Mouse (Mus musculus) liver, embryonic 14.5 days (tissue): ENCODE measurements around the gene Vmn1r9. TPM values are rescaled to one million over a fixed set of nuclear protein-coding genes. Genes with fewer than 3 reads are reported as not detected.
"Not testable (repeated sequence)": the region's sequence is repeated elsewhere in the genome, so short reads cannot be mapped to it uniquely, and the experiment has no call there.

Source experiments
- ATAC-seq: fragments of 200-750 bp; cut with Nextera tagmentation; 2 replicates; pipeline ENCODE4 v1.8.0; 2017; ENCODE audit warnings: moderate number of reproducible peaks, mild to moderate bottlenecking, moderate library complexity; ENCODE audit not compliant: insufficient read depth
- DNase-seq, 3 experiments: peaks; one replicate each; pipeline ENCODE4 v3.0.0-alpha.2; 2012 to 2013; ENCODE audit warnings: low read depth in 3 of 3, low spot score in 3 of 3
- H3K27ac ChIP-seq: fragments of 300-500 bp; sonication (generic); 2 replicates; pipeline ENCODE4 v1.5.1; 2014; ENCODE audit warnings: moderate library complexity, mild to moderate bottlenecking, control low read depth, inconsistent platforms
- H3K27me3 ChIP-seq: fragments of 300-500 bp; sonication (generic); 2 replicates; pipeline ENCODE4 v1.6.1; 2014; ENCODE audit warnings: mild to moderate bottlenecking, low read length, moderate library complexity; ENCODE audit not compliant: control insufficient read depth, insufficient read depth
- H3K36me3 ChIP-seq: fragments of 300-500 bp; sonication (generic); replicated peaks from 2 replicates; pipeline ENCODE4 v1.6.1; 2014; ENCODE audit warnings: low read depth; ENCODE audit not compliant: control insufficient read depth, insufficient read depth
- H3K4me1 ChIP-seq, 2 experiments: fragments of 200-500 bp in 1 of 2; fragments of 300-500 bp in 1 of 2; sonication (generic) in 1 of 2; replicated peaks; 2 replicates each; pipeline ENCODE4 v1.6.1; 2012 to 2014; ENCODE audit warnings: antibody characterized with exemption in 1 of 2, inconsistent platforms in 1 of 2, low read length in 1 of 2; ENCODE audit not compliant: control insufficient read depth in 2 of 2, insufficient read depth in 2 of 2
- H3K4me2 ChIP-seq: fragments of 300-500 bp; sonication (generic); 2 replicates; pipeline ENCODE4 v1.6.1; 2014; ENCODE audit warnings: low read depth, mild to moderate bottlenecking, control low read depth, moderate library complexity
- H3K4me3 ChIP-seq, 2 experiments: fragments of 200-500 bp in 1 of 2; fragments of 300-500 bp in 1 of 2; sonication (generic) in 1 of 2; 2 replicates each; pipeline ENCODE4 v1.5.1; 2012 to 2014; ENCODE audit warnings: low read depth in 2 of 2, low read length in 2 of 2, mild to moderate bottlenecking in 2 of 2, control low read depth in 1 of 2, inconsistent platforms in 1 of 2, moderate library complexity in 1 of 2; ENCODE audit not compliant: insufficient read depth in 1 of 2
- H3K9ac ChIP-seq: fragments of 300-500 bp; sonication (generic); replicated peaks from 2 replicates; pipeline ENCODE4 v1.6.1; 2014; ENCODE audit warnings: mild to moderate bottlenecking, control low read depth, moderate library complexity
- H3K9me3 ChIP-seq: fragments of 300-500 bp; sonication (generic); 2 replicates; pipeline ENCODE4 v1.6.1; 2016; ENCODE audit warnings: low read length, mixed read lengths; ENCODE audit not compliant: control insufficient read depth
- CTCF ChIP-seq: IDR thresholded peaks from 2 replicates; pipeline ENCODE4 v1.5.1; 2016; ENCODE audit warnings: antibody characterized with exemption, low read depth, control low read depth
- EP300 ChIP-seq: IDR thresholded peaks from 2 replicates; pipeline ENCODE4 v1.6.1; 2016; ENCODE audit warnings: antibody characterized with exemption, low read depth
- WGBS: fragments of 180-500 bp; shearing (Covaris S2); extraction: QIAGEN DNeasy Blood & Tissue Kit; methylation state at CpG from one replicate; pipeline ENCODE4 v1.1.7; 2014; ENCODE audit not compliant: insufficient replicate concordance; 5-methylcytosine and 5-hydroxymethylcytosine counted together
- polyA plus RNA-seq, 2 experiments: library from polyadenylated mRNA; depleted of rRNA in 1 of 2; stranded (reverse) in 1 of 2; unstranded in 1 of 2; fragments of >200 nt; fragmentation: Nextera tagmentation in 1 of 2; extraction: Ambion mirVana in 1 of 2; gene quantifications; 2 replicates each; pipeline versions ENCODE4 v1.2.1 to v1.2.3; 2012 to 2014

Vmn1r9 gene
- polyA plus RNA-seq (2012; rRNA removed) (not detected in 2 replicates), polyA plus RNA-seq (2014; fragmentation: Nextera tagmentation; extraction: Ambion mirVana) (0.01 TPM in 1 of 2 replicates, not detected in the other)

DNA sequence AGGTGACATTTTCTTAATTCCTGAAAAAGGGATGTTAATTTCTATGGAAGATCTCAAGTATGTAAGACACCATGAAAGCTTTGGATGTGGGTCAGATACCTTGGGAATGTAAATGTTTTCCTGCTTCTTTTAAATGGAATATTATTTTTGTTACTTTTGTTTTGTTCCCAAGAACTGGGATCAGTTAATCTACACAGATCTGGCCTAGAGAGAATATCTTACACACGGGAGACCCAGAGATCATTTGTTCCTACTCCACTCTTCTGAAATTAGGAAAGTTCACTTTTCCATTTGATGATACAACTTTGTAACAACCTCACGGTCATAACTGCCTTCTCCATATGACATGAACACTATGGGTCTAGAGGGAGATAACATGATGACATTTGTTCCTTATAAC is at the start of gene Vmn1r9:
Gene Vmn1r9 (plus strand): TSS at position 301 of the 400 bp plus-strand sequence.
- H3K4me3 ChIP-seq, result no peak within 1 kb of the TSS
- H3K9me3 ChIP-seq, result no peaks in the 10 kb centered on the region
- no peaks in the 10 kb centered on the region for H3K4me1 ChIP-seq
- 54% methylated on average over 2 of the region's 2 CpGs for WGBS
- H3K9ac ChIP-seq, result no peak within 1 kb of the TSS
- TF ChIP-seq EP300 (no peak), CTCF (no peak)
- no peak within 1 kb of the TSS for H3K27ac ChIP-seq
- no peaks in the 10 kb centered on the region for H3K27me3 ChIP-seq
- no peak for DNase-seq
- H3K4me2 ChIP-seq, result no peak within 1 kb of the TSS
- ATAC-seq, result no peak
- no peaks in the 10 kb centered on the region for H3K36me3 ChIP-seq

DNA sequence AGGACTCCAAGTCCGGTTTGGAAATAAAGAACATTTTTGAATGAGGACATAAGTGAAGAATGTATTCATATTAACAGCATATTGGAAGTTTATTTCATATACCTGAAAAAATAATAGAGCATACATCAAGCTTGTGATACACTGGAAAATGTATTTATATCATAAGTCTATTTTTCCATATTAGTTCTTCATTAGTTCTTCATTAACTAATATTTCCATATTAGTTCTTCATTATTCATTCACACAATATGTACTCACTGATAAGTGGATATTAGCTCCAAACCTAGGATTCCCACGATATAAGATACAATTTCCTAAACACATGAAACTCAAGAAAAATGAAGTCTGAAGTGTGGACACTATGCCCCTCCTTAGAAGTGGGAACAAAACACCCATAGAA is 41.4 kb upstream of the Vmn1r9 start, which contains the start of gene Vmn1r7:
Gene Vmn1r7 (minus strand): TSS at position 101 of the 400 bp plus-strand sequence.
- H3K9ac ChIP-seq, H3K27ac ChIP-seq, H3K4me1 ChIP-seq, ATAC-seq, H3K27me3 ChIP-seq, H3K9me3 ChIP-seq, H3K4me2 ChIP-seq, DNase-seq, H3K36me3 ChIP-seq, H3K4me3 ChIP-seq: not testable (repeated sequence)
- 59% methylated on average over 2 of the region's 2 CpGs for WGBS

DNA sequence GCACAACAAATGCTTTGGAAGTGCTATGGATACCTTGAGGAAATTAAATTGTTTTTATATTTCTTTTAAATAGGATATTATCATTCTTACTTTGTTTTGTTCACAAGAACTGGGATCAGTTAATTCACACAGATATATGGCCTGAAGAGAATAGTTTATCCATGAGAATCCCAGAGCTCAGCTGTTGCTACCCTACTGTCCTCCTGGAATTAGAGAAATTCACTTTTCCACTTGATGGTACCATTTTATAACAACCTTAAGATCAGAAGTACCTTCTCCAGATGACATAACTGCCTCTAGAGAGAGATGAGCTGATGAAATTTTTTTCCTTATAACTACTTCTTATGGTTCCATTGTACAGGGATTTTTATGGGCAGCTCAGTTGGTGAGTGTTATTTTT is 34.6 kb upstream of the Vmn1r9 start, which contains the start of gene Vmn1r8:
Gene Vmn1r8 (plus strand): TSS at position 301 of the 400 bp plus-strand sequence.
- Histone ChIP-seq H3K4me3 (no peak within 1 kb of the TSS), H3K9ac (no peak within 1 kb of the TSS), H3K9me3 (no peaks in the 10 kb centered on the region), H3K27ac (no peak within 1 kb of the TSS), H3K27me3 (no peaks in the 10 kb centered on the region), H3K4me2 (no peak within 1 kb of the TSS), H3K4me1 (no peaks in the 10 kb centered on the region), H3K36me3 (no peaks in the 10 kb centered on the region)
- DNase-seq (no peak), ATAC-seq (no peak)
- TF ChIP-seq CTCF, result no peak
- no peak for TF ChIP-seq EP300

DNA sequence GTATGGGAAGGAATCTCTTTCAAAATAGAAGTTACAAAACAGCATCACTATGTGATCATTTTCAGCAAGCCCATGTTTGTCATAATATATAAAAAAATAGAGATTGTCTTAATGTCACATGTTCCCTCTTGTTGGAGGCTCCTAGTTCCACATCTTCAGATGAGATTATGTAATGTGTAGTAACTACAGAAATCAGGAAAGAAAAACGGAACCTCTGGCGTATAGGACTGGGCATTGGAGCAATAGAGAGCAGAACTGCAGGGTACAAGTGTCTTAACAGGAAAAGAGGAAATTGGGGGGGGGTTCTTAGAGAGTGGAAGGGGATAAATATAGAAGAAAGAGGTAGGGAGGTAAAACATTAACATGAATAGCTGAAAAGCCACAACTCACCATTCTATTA is 31.9 kb upstream of the Vmn1r9 start:
- Histone ChIP-seq H3K4me3 (no peak overlapping the region), H3K36me3 (no peaks in the 10 kb centered on the region), H3K27me3 (no peaks in the 10 kb centered on the region), H3K9ac (no peak overlapping the region), H3K27ac (no peak overlapping the region), H3K9me3 (no peaks in the 10 kb centered on the region), H3K4me1 (no peaks in the 10 kb centered on the region), H3K4me2 (no peak overlapping the region)
- 38% methylated on average over 2 of the region's 2 CpGs for WGBS
- DNase-seq (no peak), ATAC-seq (no peak)
- TF ChIP-seq EP300 (no peak), CTCF (no peak)

DNA sequence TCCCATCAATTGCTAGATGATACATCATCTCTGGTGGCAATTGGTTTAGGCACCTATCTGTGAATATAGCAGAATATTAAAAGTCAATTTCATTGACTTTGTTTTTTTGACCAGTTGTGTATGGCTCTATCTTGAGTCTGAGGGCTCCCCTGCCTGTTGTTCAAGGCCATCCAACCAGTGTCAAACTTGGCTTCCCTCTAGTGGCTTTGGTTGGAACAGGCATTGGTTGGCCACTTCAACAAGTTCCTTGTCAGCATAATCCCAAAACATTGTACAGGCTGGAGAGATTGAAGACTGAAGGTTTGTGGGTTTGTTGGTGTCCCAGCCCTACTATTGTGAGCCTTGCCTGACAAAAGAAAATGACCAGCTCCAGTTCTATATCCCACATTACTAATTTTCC is 2.9 kb upstream of the Vmn1r9 start:
- DNase-seq (no peak), ATAC-seq (no peak)
- Histone ChIP-seq H3K27me3 (no peaks in the 10 kb centered on the region), H3K9me3 (no peaks in the 10 kb centered on the region), H3K4me2 (no peak overlapping the region), H3K36me3 (no peaks in the 10 kb centered on the region), H3K4me1 (no peaks in the 10 kb centered on the region), H3K9ac (no peak overlapping the region), H3K27ac (no peak overlapping the region), H3K4me3 (no peak overlapping the region)
- TF ChIP-seq EP300 (no peak), CTCF (peak; percentile 31; the same call in 1 of the 2 replicates)
